In genomic region chr11:45539459-45539858, GRCm38 (mm10) we compare ENCODE assay signal across 9 mouse cellular contexts.
DNase-seq lines count a peak whose midpoint lies in the region; TF ChIP-seq lines count a peak whose summit lies in the region.
"Had no signal": no experiment of that assay in that cellular context is flagged by ENCODE, and none has a peak within 500 bp of the region (broad histone marks: within the 10 kb centered on the region; RNA-seq: fewer than 3 reads in every experiment).

No protein-coding gene starts in this region.

- H3K27me3 ChIP-seq in midbrain, embryonic 10.5 days (ENCODE audit: low read depth, poor library complexity, severe bottlenecking), result no peaks in the 10 kb centered on the region
- H3K27me3 ChIP-seq: heart, embryonic 15.5 days had no signal

- no peak overlapping the region for H3K4me3 ChIP-seq in left cerebral cortex, adult 2 months
- no peak overlapping the region for H3K4me3 ChIP-seq in midbrain, embryonic 10.5 days
- H3K4me3 ChIP-seq: heart, embryonic 15.5 days had no signal

- peak; percentile 40 for DNase-seq in WW6 (ENCODE audit: low read depth, low spot score)
- DNase-seq in cerebellum, adult 9-11 months, result peak; percentile 81
- DNase-seq in frontal cortex, postnatal 25 days (ENCODE audit: low spot score in 2 of 2), result peak; percentile 48 to 71
- peak; percentile 1 for DNase-seq in induced T-regulatory cell, adult 2 months (ENCODE audit: low read depth)
- peak; percentile 64 to 69 for DNase-seq in left cerebral cortex, adult 2 months (ENCODE audit: extremely low spot score in 1 of 2, low spot score in 2 of 2)
- DNase-seq in midbrain, embryonic 10.5 days (ENCODE audit: low spot score), result peak; percentile 54
- DNase-seq in spleen, adult 12 weeks (ENCODE audit: low spot score), result peak; percentile 19
- no peak for DNase-seq in T-cell, adult 2 months (ENCODE audit: low spot score)

- no peaks in the 10 kb centered on the region for H3K36me3 ChIP-seq in midbrain, embryonic 10.5 days
- H3K36me3 ChIP-seq: heart, embryonic 15.5 days had no signal

- no peak overlapping the region for H3K27ac ChIP-seq in left cerebral cortex, adult 2 months
- no peak overlapping the region for H3K27ac ChIP-seq in midbrain, embryonic 10.5 days (replicated peaks)
- H3K27ac ChIP-seq: heart, embryonic 15.5 days had no signal

- no peaks in the 10 kb centered on the region for H3K9me3 ChIP-seq in midbrain, embryonic 10.5 days (replicated peaks)
- H3K9me3 ChIP-seq: heart, embryonic 15.5 days had no signal

- intact Hi-C loops in left cerebral cortex, adult 2 months (cut with DNase I), result loop anchor here (1.0 to 2.0 kb wide), 3 partner anchors 531 to 953 kb away; no protein-coding TSS in a partner anchor

- H3K4me1 ChIP-seq in midbrain, embryonic 10.5 days, result peaks cover 14% of the 10 kb centered on the region

- WGBS in midbrain, embryonic 10.5 days, result 61% methylated on average over 4 of the region's 4 CpGs

- TF ChIP-seq CTCF in left cerebral cortex, adult 2 months (IDR thresholded peaks at IDR 0.05), result peak; percentile 87
